Mouse (Mus musculus) WW6 (cell line): ENCODE data around the gene Insig1.

Source experiments
- DNase-seq: peaks from one replicate; pipeline ENCODE4 v3.0.0-alpha.2; 2013; ENCODE audit warnings: low read depth, low spot score

The Insig1 gene

GRCm38 (mm10) chr5:28118531-28118925 is 47.4 kb downstream of the Insig1 start:
- DNase-seq, result no peak

- no peak for DNase-seq
Measured at GRCm38 (mm10) chr5:28119576-28119975, 48.4 kb downstream of the Insig1 start.

- DNase-seq, result peak; percentile 62
Measured at GRCm38 (mm10) chr5:28122491-28123454, 51.6 kb downstream of the Insig1 start.

GRCm38 (mm10) chr5:28123455-28123825 is 52.3 kb downstream of the Insig1 start:
- DNase-seq, result no peak

- no peak for DNase-seq
Measured at GRCm38 (mm10) chr5:28124321-28125230, 53.4 kb downstream of the Insig1 start.
